Mouse (Mus musculus) frontal cortex, postnatal 14 days (tissue): ENCODE measurements around the gene Pllp.
A peak's percentile ranks its signal among the peaks of the same experiment; 100 is the strongest.

ENCODE experiments used
- DNase-seq, 2 experiments: peaks; one replicate each; pipeline ENCODE4 v3.0.0; 2022; ENCODE audit warnings: low spot score in 2 of 2

Gene Pllp

DNA sequence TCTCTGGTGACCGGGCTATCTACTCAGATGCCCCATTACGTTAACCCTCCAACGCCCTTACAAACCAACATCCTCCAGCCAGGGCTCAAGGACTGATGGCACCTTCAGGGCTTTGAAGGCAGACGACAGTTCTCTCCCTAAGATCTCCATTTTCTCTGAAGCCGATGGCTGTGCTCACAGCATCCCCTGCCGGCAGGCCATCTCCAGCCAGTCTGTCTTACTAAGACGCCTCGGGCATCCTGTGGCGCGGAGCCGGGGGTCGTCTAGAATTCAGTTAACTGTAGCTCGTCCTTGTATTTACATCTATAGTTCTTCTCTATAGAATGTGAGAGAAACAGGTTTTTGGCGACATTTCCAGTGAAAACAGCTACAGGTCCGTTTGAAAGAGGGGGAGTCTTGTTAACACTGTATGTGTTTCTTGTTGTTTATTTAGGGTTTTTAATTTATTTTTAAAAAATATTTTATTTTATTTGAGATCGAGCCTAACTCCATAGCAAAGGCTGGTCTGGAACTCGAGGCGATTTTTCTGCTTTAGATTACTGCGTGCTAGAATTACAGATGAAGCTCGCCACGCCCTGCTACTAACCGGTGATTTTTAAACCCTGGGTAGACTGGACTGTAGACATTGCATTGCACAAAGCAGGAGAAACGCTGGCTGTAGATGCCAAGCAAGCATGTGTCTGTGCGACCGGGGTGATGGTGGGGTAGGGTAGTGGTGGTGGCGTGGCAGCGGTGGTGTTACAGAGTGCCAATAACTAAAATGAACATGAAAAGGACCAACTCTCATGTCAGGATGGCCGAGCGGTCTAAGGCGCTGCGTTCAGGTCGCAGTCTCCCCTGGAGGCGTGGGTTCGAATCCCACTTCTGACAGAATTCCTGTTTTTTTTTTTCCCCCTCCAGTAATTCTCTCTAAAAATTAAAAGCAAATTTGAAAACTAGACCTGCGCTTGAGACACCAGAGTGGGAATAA lies 7.1 kb upstream of the Pllp start:
- peak; percentile 73 to 77 for DNase-seq

DNA sequence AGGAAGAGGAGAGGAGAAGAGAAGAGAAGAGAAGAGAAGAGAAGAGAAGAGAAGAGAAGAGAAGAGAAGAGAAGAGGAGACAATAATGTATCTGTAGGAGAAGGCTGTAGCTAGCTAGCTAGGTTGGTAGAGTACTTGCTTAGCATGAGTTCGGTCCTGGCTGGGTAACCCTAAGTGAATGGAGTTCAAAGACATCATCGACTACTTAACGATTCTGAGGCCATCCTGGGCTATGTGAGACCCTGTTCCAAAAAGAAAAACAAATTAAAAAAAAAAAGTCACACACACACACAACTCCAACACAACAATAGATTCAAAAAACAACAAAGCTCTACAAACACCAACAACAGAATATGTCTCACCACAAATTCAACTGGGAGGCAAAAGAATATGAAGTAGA lies 6.1 kb upstream of the Pllp start:
- no peak for DNase-seq

- DNase-seq: no peak
These were observed 4.4 kb upstream of the Pllp start for GRCm38 (mm10) chr8:94700421-94700935.

GRCm38 (mm10) chr8:94699366-94699765 lies 3.3 kb upstream of the Pllp start:
- DNase-seq: no peak

GRCm38 (mm10) chr8:94697956-94698355 lies 1.9 kb upstream of the Pllp start:
- DNase-seq: peak in 1 of 2 experiments; percentile 1

GRCm38 (mm10) chr8:94696566-94696965 lies 488 bp upstream of the Pllp start:
- DNase-seq: no peak

- DNase-seq: no peak
These were observed 611 bp downstream of the Pllp start for GRCm38 (mm10) chr8:94695341-94695993.

DNA sequence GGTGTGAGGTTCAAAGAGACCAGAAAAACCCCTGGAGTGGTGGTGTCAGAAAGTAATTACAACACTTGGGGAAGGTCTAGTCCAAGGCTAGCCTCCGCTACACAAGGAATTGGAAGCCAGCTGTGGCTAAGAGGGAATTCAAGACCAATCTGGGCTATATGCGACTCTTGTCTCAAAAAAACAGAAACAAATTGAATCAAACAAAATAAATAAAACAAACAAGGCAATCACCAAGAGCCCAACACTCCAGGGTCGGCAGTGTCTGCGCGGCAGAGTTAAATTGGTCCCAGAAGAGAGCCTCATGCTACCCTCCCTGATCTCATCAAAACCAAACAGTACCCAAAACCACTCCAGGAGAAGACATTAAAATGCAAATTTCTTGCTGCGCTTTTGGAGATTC lies 1.4 kb downstream of the Pllp start:
- no peak for DNase-seq

DNA sequence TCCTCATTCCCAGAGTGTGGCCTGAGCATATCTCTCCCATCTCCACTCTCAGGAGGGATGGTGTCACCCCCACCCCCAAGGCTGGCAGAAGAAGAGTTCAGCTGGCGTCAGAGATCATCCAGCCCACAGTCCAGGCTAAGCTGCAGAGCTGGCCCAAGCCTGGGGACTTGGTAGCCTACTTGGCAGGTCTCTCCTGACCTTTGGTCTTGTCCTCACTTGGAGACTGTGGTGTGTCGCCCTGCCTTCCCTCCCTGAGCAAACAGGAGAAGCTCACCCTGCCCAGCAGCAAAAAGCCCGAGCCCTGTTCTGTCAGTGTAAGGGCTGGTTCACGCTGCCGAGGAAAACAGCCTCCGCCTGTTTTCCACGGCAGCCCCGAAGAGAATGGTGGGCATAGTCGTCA lies 10.1 kb downstream of the Pllp start:
- no peak for DNase-seq

- DNase-seq: no peak
These were observed 11.8 kb downstream of the Pllp start for GRCm38 (mm10) chr8:94684287-94684686.

DNA sequence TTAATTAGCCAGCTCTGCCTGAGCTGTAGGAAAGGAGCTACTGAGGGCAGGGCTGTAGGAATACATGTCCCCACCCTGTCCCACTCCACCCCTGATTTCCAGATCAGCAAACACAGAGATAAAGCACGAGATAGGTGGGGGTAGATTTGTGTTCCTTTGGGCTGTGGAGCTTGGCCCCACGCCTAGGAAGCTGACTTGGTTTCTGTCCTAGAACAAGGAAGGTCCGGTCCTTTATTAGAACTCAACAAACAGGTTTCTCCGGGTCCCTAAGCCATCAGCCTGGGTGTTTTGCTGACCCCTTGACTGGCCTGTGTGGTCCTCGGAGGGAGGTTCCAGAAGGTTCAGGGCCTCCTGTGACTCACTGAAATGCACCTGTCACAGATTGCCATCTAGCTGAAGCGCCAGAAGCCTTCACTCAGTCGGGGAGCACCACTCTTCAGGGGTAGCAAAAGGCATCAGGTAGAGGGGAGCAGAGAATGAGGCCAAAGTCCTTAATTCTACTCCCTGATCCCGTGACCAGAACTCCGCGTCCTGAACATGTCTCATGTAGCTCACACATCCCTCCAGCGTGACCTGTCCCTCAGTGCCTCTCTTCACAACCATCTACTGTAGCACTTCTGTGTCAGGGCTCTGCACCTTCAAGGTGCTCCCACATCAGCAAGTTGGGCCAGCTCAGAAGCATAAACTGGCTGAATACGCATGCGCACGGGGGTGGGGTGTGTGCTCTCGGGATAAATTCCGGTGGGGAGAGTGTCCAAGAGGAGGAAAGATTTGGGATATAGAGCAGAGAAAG lies 13.2 kb downstream of the Pllp start:
- DNase-seq: no peak

- DNase-seq: no peak
These were observed 15.7 kb downstream of the Pllp start for GRCm38 (mm10) chr8:94680414-94680813.

DNA sequence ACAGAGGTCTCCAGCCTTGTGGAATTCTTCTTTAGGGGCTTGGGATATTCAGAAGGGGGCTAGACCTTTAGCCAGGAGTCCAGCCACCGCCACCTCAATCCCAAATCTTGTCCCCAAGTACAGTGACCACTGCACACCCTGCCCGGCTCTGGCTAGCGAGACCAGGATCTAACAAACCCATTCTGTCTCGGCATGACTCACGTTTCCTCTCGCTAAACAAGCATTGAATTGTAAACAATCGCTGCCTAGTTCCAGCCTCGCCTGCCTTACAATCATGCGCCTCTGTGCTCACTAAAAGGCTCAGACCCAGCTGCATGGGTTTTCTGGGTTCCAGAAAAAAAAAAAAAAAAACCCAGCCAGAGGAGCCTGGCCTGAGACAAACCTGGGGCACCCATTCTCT lies 17.5 kb downstream of the Pllp start:
- DNase-seq: no peak

DNA sequence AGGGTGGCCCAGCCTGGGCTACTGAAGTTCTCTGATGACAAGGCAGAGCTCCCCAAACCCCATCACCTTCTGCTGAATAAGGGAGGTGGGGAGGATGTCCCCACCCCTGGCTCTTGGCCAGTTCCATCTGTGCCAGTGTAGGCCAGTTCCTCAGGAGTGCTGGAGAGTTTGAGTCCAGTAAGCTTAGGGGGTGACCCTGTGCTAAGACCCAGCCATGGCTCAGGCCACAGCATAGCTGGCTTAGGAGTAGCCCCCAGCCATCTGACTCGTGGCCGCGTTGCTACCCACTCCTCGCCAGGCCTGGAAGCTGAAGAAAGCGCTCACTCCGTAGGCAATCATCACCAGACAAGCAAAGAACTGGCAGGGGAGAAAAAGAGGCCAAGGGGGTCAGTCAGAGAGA lies 20.2 kb downstream of the Pllp start:
- no peak for DNase-seq

GRCm38 (mm10) chr8:94674384-94674783 lies 21.7 kb downstream of the Pllp start:
- no peak for DNase-seq

GRCm38 (mm10) chr8:94666456-94667308 lies 29.4 kb downstream of the Pllp start, which contains the start of gene Arl2bp:
Arl2bp (plus strand) TSS chr8:94666600.
- DNase-seq: peak; percentile 91 to 92

DNA sequence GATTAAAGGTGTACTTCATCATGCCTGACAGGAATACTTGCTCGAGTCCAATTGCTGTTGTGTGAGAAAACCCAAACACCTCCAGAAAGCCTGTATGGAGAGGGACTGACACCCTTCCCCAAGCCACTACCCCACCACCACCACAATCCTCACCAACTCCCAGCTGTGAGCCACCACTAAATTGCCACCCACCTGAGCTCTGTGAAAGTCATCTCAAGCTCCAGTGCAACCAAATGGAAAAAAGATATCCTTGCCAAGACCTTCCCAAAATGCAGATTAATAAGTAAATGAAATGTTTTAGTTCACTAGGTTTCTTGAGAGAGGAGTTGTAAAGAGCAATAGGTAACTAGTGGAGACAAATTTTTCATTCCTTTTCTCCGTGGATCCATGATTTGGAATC lies 31.4 kb downstream of the Pllp start:
- DNase-seq: no peak

DNA sequence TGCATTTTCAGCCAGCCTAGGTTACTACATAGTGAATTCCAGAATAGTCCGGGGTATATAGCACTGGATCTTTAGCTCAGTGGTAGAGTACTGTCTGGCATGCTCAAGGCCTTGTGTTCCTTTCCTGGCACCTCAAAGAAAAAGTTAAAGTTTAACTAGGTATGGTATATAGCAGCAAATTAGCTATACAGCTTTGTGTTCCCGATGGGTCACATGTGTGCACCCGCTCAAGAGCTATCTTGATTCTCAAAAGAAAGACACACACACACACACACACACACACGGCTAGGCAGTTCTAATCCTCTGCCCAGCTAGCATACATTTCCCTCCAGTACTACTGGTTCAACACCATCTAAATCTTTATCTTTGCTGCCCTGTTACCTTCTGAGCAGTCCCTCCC lies 35.7 kb downstream of the Pllp start:
- no peak for DNase-seq

- DNase-seq: no peak
These were observed 38.0 kb downstream of the Pllp start for GRCm38 (mm10) chr8:94658031-94658430.

DNA sequence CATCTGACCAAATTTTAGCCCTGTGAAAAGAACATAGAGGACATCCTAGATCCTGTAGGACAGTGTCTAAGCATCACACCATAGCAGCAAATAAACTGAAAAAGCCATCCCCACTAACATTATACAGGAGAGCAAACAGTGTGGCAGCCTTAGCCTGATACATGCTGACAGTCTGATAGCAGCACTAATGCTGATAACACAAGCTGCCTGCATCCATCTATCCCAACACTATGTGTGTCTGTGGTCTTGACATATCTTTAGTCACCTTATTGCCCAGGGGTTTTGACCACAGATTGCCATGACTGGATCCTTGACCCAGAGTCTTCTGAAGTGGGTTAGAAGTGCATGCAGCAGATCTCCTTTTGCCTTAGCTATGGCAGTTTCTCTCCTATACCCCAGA lies 41.1 kb downstream of the Pllp start:
- no peak for DNase-seq

DNA sequence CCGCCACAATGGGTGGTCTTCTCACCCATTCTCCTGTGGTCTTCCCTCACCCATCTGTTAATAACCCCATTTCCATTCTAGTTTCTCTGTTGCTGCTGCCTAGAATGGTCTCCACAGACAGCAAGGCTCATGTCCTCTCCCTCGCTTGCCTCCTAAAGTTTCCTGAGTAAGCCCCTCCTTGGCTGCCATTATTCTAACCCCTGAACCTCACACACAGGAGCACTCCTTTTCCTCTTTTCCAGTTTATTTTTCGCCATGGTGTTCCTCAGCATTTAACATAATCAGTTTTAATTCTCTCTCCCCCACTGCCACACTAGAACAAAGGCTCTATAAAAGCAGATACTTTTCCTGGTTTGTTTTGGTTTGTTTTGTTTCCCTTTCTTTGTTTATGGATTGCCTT lies 43.1 kb downstream of the Pllp start:
- DNase-seq: no peak
